Mouse (Mus musculus) G1E (cell line): ENCODE data around the gene Mef2c. TPM values are rescaled to one million over a fixed set of nuclear protein-coding genes. Genes with fewer than 3 reads are reported as not detected.

Experiments used
- ATAC-seq: 2 replicates; pipeline ENCODE4 v1.8.0; 2016; ENCODE audit warnings: mild to moderate bottlenecking; ENCODE audit not compliant: insufficient number of reproducible peaks, poor library complexity, low FRiP score, severe bottlenecking; ENCODE audit errors: extremely low read depth
- DNase-seq: peaks from one replicate; pipeline ENCODE4 v3.0.0; 2012; ENCODE audit warnings: low spot score
- H3K27me3 ChIP-seq: 2 replicates; pipeline ENCODE4 v1.6.1; 2012; ENCODE audit warnings: mild to moderate bottlenecking, low read length, inconsistent platforms; ENCODE audit not compliant: insufficient read depth
- H3K36me3 ChIP-seq: replicated peaks from 2 replicates; pipeline ENCODE3; 2012; ENCODE audit warnings: mild to moderate bottlenecking, inconsistent platforms
- H3K4me1 ChIP-seq: 2 replicates; pipeline ENCODE4 v1.6.1; 2012; ENCODE audit warnings: low read depth, low read length, inconsistent platforms, mixed read lengths; ENCODE audit not compliant: insufficient read depth
- H3K4me3 ChIP-seq: 2 replicates; pipeline ENCODE4 v1.5.1; 2012; ENCODE audit warnings: low read depth, mild to moderate bottlenecking, inconsistent platforms, low read length, moderate library complexity, mixed read lengths
- H3K9me3 ChIP-seq: replicated peaks from 2 replicates; pipeline ENCODE4 v1.6.1; 2012; ENCODE audit warnings: inconsistent platforms
- CTCF ChIP-seq: IDR thresholded peaks from 2 replicates; pipeline ENCODE4 v1.5.1; 2012; ENCODE audit warnings: low read depth, low read length, inconsistent platforms, mixed read lengths
- GATA1 ChIP-seq: IDR thresholded peaks from 2 replicates; pipeline ENCODE4 v1.6.1; 2012; ENCODE audit warnings: borderline replicate concordance, low read length, inconsistent platforms, mixed read lengths
- GATA2 ChIP-seq: IDR thresholded peaks from 2 replicates; pipeline ENCODE4 v1.6.1; 2012; ENCODE audit warnings: low read depth, low read length, inconsistent platforms, borderline replicate concordance
- POLR2AphosphoS5 ChIP-seq: IDR thresholded peaks from 2 replicates; pipeline ENCODE4 v1.6.1; 2012; ENCODE audit warnings: low read depth, low read length, inconsistent platforms; ENCODE audit not compliant: insufficient replicate concordance
- TAL1 ChIP-seq: conservative IDR thresholded peaks from 2 replicates; pipeline ENCODE4 v1.6.1; 2012; ENCODE audit warnings: low read depth, low read length, inconsistent platforms, mixed read lengths
- polyA plus RNA-seq: library from polyadenylated mRNA; stranded (reverse); fragments of >175 nt; gene quantifications from 2 replicates; pipeline ENCODE4 v1.2.3, GENCODE M21; 2012
- total RNA-seq, 2 experiments: library from RNA; stranded (forward) in 1 of 2; stranded (reverse) in 1 of 2; fragments of 200-1000 nt in 1 of 2; fragments of >200 nt in 1 of 2; fragmentation: Nextera tagmentation in 1 of 2; gene quantifications; 2 replicates each; pipeline ENCODE4 v1.2.3; 2014 to 2017

The Mef2c gene
- total and polyA plus RNA-seq, 3 experiments: 0.60 TPM; not detected in 2

DNA sequence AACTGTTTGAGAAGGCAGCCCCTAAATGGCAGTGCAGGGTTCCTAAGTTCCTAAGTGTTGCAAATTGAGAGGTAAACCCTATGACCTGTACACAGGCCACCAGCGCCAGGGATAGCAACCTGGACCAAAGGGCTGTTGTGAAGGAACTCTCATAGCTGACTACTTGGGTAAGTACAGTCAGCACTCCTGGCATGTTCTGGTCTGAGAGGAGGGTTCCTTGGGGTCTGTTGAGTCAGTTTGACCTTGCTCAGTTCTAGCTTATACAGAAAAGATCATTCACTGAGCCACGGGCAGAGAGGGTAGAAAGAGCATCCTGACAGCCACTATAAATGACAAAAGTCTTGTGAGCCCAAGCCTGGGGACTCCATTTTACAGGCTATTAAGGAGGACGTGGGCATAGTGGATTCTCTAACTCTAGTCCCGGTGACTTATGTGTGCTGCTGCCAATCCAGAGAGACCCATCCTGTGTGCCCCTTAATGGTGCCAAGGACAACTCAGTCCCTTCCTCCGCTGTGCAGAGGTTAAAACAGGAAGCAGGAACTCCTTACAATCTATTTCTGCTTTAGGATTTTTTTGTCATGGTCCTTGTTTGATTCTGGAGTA is 209.0 kb downstream of the Mef2c start:
- H3K27me3 ChIP-seq: peaks cover 36% of the 10 kb centered on the region
- TF ChIP-seq GATA1 (no peak), POLR2AphosphoS5 (no peak), CTCF (no peak), TAL1 (no peak), GATA2 (no peak)

GRCm38 (mm10) chr13:83713661-83714291 is 209.9 kb downstream of the Mef2c start:
- H3K36me3 ChIP-seq: no peaks in the 10 kb centered on the region
- H3K27me3 ChIP-seq: peaks cover 41% of the 10 kb centered on the region
- H3K9me3 ChIP-seq: no peaks in the 10 kb centered on the region
- TF ChIP-seq CTCF: no peak
- H3K4me3 ChIP-seq: no peak overlapping the region
- peaks cover 4% of the 10 kb centered on the region; the same call in 1 of the 2 replicates for H3K4me1 ChIP-seq
- no peak for DNase-seq
- ATAC-seq: no peak

More for the DNA sequence above, 209.0 kb downstream of the Mef2c start:
- DNase-seq: no peak
- H3K4me1 ChIP-seq: peaks cover 4% of the 10 kb centered on the region; the same call in 1 of the 2 replicates
- H3K4me3 ChIP-seq: no peak overlapping the region
- no peaks in the 10 kb centered on the region for H3K36me3 ChIP-seq
- ATAC-seq: no peak
- no peaks in the 10 kb centered on the region for H3K9me3 ChIP-seq

DNA sequence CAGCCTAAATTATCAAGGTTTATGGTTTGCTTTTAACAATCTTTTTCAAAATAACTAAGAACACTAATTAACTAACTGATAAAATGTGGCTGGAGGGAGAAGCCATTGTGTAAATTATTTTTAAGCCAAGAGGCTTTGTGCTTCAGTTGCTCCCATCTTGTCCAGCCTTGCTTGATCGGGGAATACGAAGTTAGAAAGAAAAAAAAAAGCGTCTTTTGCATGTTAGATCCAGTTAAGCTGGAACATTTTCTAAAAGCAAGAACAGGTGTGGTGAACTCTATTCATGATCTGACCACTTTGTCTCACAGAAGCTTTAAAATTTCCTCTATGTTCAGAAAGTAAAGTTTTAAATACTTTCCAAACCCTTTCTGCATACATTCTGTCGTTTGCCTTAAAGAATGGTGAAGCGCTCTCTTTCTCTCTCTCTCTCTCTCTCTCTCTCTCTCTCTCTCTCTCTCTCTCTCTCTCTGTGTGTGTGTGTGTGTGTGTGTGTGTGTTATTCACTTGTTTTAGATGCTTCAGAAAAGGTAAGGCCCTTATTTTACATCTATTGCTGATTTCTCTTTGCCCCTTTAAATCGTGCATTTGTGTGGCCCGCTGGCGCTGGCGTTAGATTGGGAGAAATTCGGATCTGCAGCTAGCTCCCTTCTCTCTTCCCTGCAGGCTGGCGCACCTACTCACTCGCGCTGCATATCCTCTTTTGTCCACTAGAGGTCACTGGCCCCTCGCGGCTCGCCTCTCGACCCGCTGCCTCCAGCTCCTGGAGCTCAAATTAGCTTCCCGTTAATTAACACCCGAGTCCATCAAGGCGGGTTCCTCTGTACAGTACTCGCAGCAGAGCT is 210.9 kb downstream of the Mef2c start:
- no peaks in the 10 kb centered on the region for H3K9me3 ChIP-seq
- DNase-seq (peak; percentile 45), ATAC-seq (peak; percentile 81)
- no peak overlapping the region for H3K4me3 ChIP-seq
- H3K36me3 ChIP-seq: no peaks in the 10 kb centered on the region
- H3K4me1 ChIP-seq: peaks cover 4% of the 10 kb centered on the region; the same call in 1 of the 2 replicates
- TF ChIP-seq TAL1 (no peak), CTCF (peak; percentile 92), GATA2 (no peak), GATA1 (no peak), POLR2AphosphoS5 (no peak)
- peaks cover 46% of the 10 kb centered on the region for H3K27me3 ChIP-seq

DNA sequence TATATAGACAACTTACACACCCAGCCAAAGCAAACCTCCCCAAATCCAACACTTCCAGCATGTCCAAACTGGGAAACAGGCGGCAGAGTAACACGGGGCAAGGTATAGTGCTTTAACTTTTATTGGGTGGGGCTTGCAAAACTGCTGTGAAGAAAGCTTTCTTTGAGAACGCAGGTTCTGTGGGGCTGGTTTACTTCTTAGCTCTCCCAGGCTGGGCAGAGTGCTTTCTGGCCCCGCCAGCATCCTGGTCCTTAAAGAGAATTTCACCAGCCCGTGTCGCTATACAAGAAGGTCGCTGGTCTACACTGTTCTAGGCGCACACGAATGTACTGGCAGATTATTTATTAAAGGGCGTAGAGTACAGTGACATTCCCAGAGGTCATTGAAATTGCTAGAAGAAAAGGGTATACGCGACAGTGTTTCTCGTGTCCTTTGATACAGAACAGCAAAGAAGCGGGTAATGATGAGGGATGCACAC is 211.5 kb downstream of the Mef2c start:
- Histone ChIP-seq H3K4me3 (no peak overlapping the region), H3K4me1 (peaks cover 4% of the 10 kb centered on the region; the same call in 1 of the 2 replicates), H3K27me3 (peaks cover 46% of the 10 kb centered on the region), H3K9me3 (no peaks in the 10 kb centered on the region), H3K36me3 (no peaks in the 10 kb centered on the region)
- DNase-seq (no peak), ATAC-seq (no peak)
- TF ChIP-seq GATA2 (no peak), GATA1 (no peak), TAL1 (no peak), POLR2AphosphoS5 (no peak), CTCF (no peak)

DNA sequence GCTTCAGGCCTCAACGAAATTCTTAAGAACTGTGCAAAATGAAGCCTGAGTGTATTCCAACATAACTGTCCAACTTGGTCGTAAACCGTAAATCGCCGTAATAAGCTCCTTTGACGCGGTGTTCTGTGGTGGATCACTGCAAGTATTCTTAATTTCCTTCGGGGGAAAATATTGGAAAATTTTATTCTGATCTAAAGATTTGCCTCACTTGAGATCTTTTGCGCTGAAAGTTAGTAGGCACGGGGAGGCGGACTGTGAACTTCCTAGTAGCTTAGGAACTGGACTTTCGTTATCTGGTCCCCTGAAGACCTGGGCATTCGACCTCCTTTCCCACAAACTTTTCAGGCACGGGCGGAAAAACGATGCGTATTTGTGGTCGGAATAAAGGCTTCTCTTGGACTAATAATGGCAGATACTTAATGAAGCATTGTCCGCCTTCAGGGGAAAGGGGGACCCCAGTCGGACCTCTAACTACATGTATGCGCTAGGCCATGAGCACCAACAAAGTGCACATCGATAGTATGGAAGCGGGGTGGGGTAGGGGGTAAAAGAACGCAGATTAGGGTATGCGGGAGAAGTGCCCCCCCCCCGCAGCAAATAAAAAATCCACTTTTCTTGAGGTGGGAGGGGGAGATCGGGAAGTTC is 212.3 kb downstream of the Mef2c start:
- peaks cover 4% of the 10 kb centered on the region; the same call in 1 of the 2 replicates for H3K4me1 ChIP-seq
- H3K4me3 ChIP-seq: no peak overlapping the region
- ATAC-seq: no peak
- no peaks in the 10 kb centered on the region for H3K36me3 ChIP-seq
- TF ChIP-seq TAL1: no peak
- TF ChIP-seq GATA2: no peak
- no peak for TF ChIP-seq GATA1
- TF ChIP-seq POLR2AphosphoS5: no peak
- no peak for TF ChIP-seq CTCF
- DNase-seq: no peak
- H3K9me3 ChIP-seq: no peaks in the 10 kb centered on the region
- peaks cover 51% of the 10 kb centered on the region for H3K27me3 ChIP-seq
